Mouse (Mus musculus) ES-CJ7 (cell line): ENCODE results near the gene Fgd2.

Experiments
- DNase-seq: peaks from one replicate; pipeline ENCODE4 v3.0.0; 2011; ENCODE audit warnings: low read depth, low spot score

Fgd2 gene

DNA sequence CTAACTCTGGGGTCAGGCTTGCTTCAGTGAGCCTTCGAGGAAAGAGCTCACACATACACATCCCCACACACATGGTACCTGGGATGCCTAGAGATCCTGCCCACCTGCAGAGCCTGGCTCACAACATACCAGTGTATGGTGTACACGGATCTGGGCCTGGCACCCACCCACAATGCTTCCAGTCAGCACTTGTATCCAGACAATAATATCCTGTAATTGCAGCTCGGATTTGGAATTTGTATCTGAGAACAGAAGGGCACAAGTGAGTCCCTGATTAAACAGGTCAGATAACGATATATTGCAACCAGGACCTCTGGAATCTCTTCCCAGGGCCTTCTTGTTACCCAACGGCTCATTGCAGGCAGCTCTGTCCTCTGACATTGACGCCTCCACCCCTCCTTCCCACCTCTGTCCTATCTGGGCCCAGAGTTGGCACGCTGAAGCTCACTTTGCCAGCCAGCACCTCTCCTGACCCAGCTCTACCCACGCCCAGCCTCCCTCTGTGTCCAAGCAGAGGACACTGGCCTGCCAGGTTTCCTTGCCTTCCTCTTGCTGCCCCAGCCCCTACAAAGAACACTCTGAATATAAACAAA, 62.3 kb downstream of the Fgd2 start:
- no peak for DNase-seq

DNA sequence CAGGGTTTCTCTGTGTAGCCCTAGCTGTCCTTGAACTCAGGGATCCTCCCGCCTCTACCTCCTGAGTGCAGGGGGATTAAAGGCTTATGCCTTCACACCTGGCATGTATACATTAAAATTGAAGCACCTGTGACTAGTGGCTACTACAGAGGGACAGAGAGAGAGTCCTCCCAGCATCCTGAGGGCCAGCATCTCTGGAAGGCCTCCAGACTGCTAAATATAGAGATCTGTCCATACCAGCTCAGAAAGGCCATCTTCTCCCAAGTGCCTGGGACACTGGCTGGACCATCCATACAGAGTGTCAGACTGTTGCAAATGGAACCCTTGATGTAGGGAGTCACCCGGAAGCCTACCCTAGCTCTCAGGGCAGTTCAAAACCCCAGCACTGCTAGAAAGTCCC, 63.3 kb downstream of the Fgd2 start:
- no peak for DNase-seq

DNA sequence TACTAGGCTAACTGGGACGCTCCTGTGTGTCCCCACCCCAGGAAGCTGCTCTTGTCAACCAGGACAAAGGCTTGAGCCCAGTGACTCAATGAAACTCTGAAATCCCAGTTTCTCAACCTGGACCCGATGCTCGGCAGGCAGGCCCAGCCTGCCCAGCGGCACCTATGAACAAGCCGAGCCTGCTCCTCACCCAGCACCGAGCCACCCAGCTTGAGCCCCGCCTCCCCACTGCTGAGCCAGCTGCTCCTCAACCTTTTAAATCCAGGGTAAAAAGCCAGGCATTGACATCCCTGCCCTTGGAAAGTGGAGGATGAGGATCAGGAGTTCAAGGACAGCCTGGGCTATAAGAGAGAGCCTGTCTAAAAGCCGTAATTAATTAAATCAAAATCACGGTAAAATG, 64.6 kb downstream of the Fgd2 start:
- DNase-seq: no peak

GRCm38 (mm10) chr17:29428213-29428612, 67.5 kb downstream of the Fgd2 start:
- DNase-seq: no peak

GRCm38 (mm10) chr17:29428826-29429225, 68.1 kb downstream of the Fgd2 start:
- DNase-seq: no peak
